Mouse (Mus musculus): ENCODE results near the gene Cnmd. TPM values are rescaled to one million over a fixed set of nuclear protein-coding genes. Genes with fewer than 3 reads are reported as not detected.
A peak's percentile ranks its signal among the peaks of the same experiment; 100 is the strongest.

The Cnmd gene
- polyA plus RNA-seq, 1 experiment from 2014 or later = not detected

DNA sequence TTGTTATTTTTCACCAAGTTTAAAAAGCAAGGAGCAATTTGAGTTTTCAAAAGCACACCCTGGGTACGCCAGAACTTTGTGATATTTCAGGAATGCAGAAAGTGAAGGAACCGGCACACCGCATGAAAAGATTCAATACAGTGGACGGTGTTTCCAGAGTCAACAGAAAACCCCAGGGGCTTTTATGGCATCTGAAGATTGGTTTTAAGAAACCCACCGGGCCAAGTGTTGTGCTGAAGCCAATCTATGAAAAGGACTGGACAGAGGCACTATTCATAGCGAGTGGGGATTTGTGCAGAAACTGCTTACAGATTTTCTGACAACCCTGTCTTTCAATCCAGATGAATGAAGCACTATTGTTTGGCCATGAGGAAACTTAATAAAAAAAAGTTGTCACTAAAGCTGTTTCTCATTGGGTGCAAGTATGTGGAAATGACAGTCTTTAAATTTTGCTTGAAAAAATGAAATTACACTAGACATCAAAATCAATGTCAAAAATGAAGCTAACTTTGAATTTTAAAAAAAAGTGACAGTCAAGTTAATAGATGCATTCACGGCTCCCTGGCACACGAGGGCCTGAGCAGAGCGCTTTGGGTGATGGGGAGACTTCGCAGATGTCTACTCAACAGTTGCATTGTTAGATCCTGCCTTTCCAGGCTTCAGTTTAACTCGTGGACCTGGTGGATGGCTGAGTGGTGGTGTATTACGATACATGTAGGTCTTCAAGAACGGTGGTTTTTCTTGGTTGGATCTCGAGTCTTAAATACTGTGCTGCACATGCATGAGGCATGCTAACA lies 16.1 kb upstream of the Cnmd start:
- Histone ChIP-seq H3K4me1 (replicated peaks; ENCODE audit: control insufficient read depth, insufficient read depth, low read length) (no peaks in the 10 kb centered on the region), H3K9ac (ENCODE audit: low read length) (no peak overlapping the region), H3K4me2 (ENCODE audit: low read length) (no peak overlapping the region), H3K27me3 (replicated peaks; ENCODE audit: control insufficient read depth, insufficient read depth, low read length) (no peaks in the 10 kb centered on the region), H3K9me3 (ENCODE audit: control insufficient read depth, low read length) (no peaks in the 10 kb centered on the region), H3K36me3 (ENCODE audit: control insufficient read depth, insufficient read depth, low read length) (no peaks in the 10 kb centered on the region), H3K27ac (ENCODE audit: low read depth) (no peak overlapping the region), H3K4me3 (ENCODE audit: low read depth, low read length) (no peak overlapping the region)
- DNase-seq (ENCODE audit: low spot score) (no peak), ATAC-seq (replicated peaks; ENCODE audit: low FRiP score, low TSS enrichment, low read depth) (no peak)
- 63% methylated on average over 14 of the region's 14 CpGs for WGBS

DNA sequence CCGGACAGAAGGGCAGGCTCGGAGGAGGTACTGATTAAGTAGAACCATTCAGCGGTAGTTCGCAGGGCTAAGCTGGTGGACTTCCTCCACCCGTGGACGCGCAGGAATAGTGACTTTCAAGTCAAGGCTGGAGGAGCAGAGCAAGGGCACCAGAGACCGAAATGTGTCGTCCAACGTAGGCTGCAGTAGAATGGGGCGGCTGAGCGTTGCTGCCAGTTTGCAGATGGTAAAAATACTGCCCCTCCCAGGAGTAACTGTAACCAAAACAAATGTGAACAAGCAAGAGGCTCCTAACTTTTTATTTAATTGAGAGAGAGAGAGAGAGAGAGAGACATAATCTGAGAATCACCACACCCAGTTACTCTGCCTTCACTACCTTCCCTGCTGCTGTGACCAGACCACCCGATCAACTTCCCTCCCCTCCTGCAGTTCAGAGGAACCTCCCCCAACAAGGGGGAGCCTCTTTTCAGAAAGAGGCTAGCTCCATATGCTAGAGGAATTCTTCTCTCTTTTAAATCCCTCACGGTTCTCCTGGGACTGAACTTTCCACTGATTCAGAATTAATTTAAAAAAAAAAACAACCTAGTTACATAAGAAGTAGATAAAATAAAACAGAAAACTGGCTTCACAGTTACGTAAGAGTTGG lies 15.3 kb upstream of the Cnmd start:
- H3K27ac ChIP-seq (ENCODE audit: low read depth) = no peak overlapping the region
- no peaks in the 10 kb centered on the region for H3K9me3 ChIP-seq (ENCODE audit: control insufficient read depth, low read length)
- H3K9ac ChIP-seq (ENCODE audit: low read length) = no peak overlapping the region
- no peak for ATAC-seq (replicated peaks; ENCODE audit: low FRiP score, low TSS enrichment, low read depth)
- DNase-seq (ENCODE audit: low spot score) = no peak
- no peaks in the 10 kb centered on the region for H3K27me3 ChIP-seq (replicated peaks; ENCODE audit: control insufficient read depth, insufficient read depth, low read length)
- H3K4me3 ChIP-seq (ENCODE audit: low read depth, low read length) = no peak overlapping the region
- no peaks in the 10 kb centered on the region for H3K4me1 ChIP-seq (replicated peaks; ENCODE audit: control insufficient read depth, insufficient read depth, low read length)
- 52% methylated on average over 15 of the region's 15 CpGs for WGBS
- no peaks in the 10 kb centered on the region for H3K36me3 ChIP-seq (ENCODE audit: control insufficient read depth, insufficient read depth, low read length)
- no peak overlapping the region for H3K4me2 ChIP-seq (ENCODE audit: low read length)

DNA sequence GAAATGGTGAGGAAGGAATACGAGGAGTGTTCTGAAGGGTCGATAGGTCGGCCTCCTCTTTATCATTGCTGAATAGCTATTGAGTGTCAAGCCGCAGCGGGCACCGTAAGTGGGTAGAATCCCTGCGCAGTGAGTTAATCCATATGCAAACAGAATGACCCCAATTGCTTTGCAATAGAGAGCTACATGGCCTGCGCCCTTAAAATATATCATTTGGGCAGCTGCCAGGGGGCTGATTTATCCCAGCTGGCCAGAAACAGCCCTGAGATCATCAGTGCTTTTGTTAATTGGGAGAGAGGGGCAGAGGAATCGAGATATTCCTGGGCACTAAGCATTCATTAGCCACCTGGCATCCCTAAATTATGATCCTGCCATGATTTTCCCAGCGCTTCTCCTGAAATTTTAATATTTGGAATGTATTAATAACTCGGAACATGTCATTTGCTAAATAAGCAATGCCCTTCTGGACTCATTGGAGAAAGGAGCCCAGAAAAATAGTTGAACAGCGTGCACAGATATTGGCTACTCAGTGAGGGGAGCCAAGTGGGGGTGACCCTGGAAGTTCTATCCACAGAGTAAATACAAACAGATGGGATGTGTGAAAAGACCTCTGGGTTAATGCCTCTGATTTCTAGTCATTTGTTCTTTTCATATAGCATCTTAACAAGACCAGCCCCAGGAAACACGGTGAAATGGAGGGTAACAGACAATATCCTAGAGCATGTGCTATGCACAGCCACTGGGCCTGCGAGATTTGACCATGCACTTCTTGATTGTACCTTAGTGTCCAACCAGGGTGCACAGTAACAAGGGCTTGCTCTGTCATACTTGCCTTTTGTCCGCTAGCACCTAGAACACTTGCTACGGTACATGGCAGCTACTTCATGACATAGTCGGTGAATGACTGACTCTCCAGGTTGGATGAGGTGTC lies 11.4 kb upstream of the Cnmd start:
- Histone ChIP-seq H3K9ac (ENCODE audit: low read length) (no peak overlapping the region), H3K4me2 (ENCODE audit: low read length) (no peak overlapping the region), H3K27ac (ENCODE audit: low read depth) (no peak overlapping the region), H3K27me3 (replicated peaks; ENCODE audit: control insufficient read depth, insufficient read depth, low read length) (no peaks in the 10 kb centered on the region), H3K36me3 (ENCODE audit: control insufficient read depth, insufficient read depth, low read length) (no peaks in the 10 kb centered on the region), H3K9me3 (ENCODE audit: control insufficient read depth, low read length) (no peaks in the 10 kb centered on the region), H3K4me1 (replicated peaks; ENCODE audit: control insufficient read depth, insufficient read depth, low read length) (no peaks in the 10 kb centered on the region), H3K4me3 (ENCODE audit: low read depth, low read length) (no peak overlapping the region)
- ATAC-seq (replicated peaks; ENCODE audit: low FRiP score, low TSS enrichment, low read depth) (no peak), DNase-seq (ENCODE audit: low spot score) (no peak)
- WGBS = 64% methylated on average over 17 of the region's 17 CpGs

DNA sequence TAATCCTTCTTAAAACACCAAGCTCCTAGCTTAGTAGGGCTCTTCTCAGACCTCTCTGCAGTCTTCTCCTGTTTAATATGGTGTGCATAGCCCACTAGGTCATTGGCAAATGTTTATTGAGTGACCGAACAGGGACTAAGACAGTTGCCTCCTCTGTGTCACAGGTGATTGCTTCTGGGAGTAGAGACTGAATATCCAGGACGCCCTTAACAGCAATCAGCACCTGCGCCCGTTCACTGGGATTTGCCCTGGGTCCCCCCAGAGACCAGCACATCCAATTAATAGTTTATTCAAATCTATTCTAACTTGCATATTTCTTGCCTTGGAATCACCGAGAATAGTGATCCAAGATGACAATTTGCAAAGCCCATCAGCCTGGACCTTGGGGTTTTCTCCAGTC lies 10.6 kb upstream of the Cnmd start:
- Histone ChIP-seq H3K27ac (ENCODE audit: low read depth) (no peak overlapping the region), H3K4me1 (replicated peaks; ENCODE audit: control insufficient read depth, insufficient read depth, low read length) (no peaks in the 10 kb centered on the region), H3K27me3 (replicated peaks; ENCODE audit: control insufficient read depth, insufficient read depth, low read length) (no peaks in the 10 kb centered on the region), H3K9ac (ENCODE audit: low read length) (no peak overlapping the region), H3K4me2 (ENCODE audit: low read length) (no peak overlapping the region), H3K9me3 (ENCODE audit: control insufficient read depth, low read length) (no peaks in the 10 kb centered on the region), H3K36me3 (ENCODE audit: control insufficient read depth, insufficient read depth, low read length) (no peaks in the 10 kb centered on the region), H3K4me3 (ENCODE audit: low read depth, low read length) (no peak overlapping the region)
- DNase-seq (ENCODE audit: low spot score) (no peak), ATAC-seq (replicated peaks; ENCODE audit: low FRiP score, low TSS enrichment, low read depth) (no peak)
- 85% methylated on average over 5 of the region's 5 CpGs for WGBS

DNA sequence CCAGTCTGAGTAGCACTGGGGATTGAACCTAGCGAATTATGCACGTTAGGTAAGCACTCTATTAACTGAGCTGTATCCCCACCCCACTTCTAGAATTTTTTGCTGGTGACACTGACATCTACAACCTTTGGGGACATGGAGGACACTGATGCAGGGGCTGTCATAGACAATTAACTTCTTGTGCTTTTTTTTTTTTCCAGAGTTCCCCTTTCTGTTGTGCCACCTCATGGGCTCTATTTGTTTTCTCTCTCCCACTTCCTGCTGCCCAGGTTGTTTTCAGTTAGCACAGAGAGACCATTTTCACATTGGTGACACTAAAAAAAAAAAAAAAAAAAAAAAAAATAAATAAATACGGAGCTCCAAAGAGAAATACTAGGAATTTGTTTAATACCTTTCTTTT lies 9.0 kb upstream of the Cnmd start:
- Histone ChIP-seq H3K36me3 (ENCODE audit: control insufficient read depth, insufficient read depth, low read length) (no peaks in the 10 kb centered on the region), H3K27me3 (replicated peaks; ENCODE audit: control insufficient read depth, insufficient read depth, low read length) (no peaks in the 10 kb centered on the region), H3K9ac (ENCODE audit: low read length) (no peak overlapping the region), H3K4me3 (ENCODE audit: low read depth, low read length) (no peak overlapping the region), H3K4me1 (replicated peaks; ENCODE audit: control insufficient read depth, insufficient read depth, low read length) (no peaks in the 10 kb centered on the region), H3K27ac (ENCODE audit: low read depth) (no peak overlapping the region), H3K4me2 (ENCODE audit: low read length) (no peak overlapping the region), H3K9me3 (ENCODE audit: control insufficient read depth, low read length) (no peaks in the 10 kb centered on the region)
- DNase-seq (ENCODE audit: low spot score) (no peak), ATAC-seq (replicated peaks; ENCODE audit: low FRiP score, low TSS enrichment, low read depth) (no peak)
- WGBS = 89% methylated on average over 3 of the region's 3 CpGs

DNA sequence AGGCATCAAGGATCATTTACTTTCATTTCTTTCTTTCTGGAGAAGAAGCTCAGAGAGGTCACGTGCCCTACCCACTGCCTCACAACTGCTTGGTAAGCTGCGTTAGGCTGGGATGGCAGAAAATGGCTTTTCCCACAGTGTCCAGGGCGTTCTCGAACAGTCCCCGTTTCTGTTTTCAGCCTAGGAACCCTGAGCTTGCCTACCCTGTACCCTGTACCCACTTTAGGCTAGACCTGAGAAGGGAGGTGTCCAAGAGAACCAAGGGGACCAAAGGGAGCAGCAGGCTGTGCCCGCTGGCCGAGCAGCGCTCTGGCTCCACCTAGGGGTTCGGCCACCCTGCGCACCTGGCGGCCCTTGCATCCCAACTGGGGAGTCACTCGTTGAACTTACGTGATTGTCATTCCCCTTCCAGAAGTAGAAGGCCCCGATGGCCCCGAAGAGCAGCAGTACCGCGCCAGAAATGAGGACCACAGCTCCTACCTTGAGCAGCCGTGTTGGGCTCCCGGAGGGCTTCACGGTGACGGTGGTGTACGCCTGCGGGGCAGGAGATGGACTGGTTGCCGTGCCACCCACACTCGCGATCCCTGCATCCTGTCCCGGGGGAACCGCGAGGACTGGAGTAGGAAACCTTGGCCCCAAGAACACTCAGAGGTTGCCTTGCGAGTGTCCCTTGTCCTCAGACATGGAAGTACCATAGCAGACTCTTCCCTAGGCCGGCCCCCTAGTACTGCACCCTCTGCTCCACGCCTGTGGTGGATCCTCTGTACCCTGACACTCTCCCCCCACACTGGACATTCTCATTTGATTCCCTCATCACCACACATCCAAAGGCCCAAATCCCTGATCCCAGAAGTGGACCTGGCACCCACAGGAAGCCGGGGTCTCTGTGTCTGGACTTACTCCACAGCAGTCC lies 709 bp downstream of the Cnmd start:
- ATAC-seq (replicated peaks; ENCODE audit: low FRiP score, low TSS enrichment, low read depth) = peak; percentile 72
- Histone ChIP-seq H3K4me2 (ENCODE audit: low read length) (peak overlapping the region; percentile 47), H3K36me3 (ENCODE audit: control insufficient read depth, insufficient read depth, low read length) (no peaks in the 10 kb centered on the region), H3K4me1 (replicated peaks; ENCODE audit: control insufficient read depth, insufficient read depth, low read length) (no peaks in the 10 kb centered on the region), H3K27me3 (replicated peaks; ENCODE audit: control insufficient read depth, insufficient read depth, low read length) (no peaks in the 10 kb centered on the region), H3K27ac (ENCODE audit: low read depth) (no peak overlapping the region), H3K9me3 (ENCODE audit: control insufficient read depth, low read length) (no peaks in the 10 kb centered on the region), H3K9ac (ENCODE audit: low read length) (no peak overlapping the region), H3K4me3 (ENCODE audit: low read depth, low read length) (peak overlapping the region; percentile 13)
- peak; percentile 76 for DNase-seq (ENCODE audit: low spot score)
- WGBS = 17% methylated on average over 33 of the region's 33 CpGs

DNA sequence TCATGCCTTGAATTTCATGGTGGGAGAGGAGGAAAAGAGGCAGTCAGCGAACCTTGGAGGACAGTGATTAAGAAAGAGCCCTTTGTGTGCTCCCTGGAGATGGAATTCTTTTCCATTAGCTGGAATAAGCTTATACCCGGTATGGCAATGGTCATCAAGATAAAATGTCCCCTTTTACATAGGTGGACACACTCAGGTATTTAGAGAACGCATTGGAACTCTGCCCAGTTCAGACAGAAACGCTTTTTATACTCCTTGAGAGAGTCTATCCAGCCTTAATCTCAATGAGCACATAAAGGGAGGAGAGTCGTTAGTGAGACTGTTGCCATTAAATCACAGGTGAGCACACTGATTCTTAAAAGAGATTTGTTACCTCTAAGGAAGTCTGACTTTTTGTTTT lies 1.5 kb downstream of the Cnmd start:
- DNase-seq (ENCODE audit: low spot score) (no peak), ATAC-seq (replicated peaks; ENCODE audit: low FRiP score, low TSS enrichment, low read depth) (no peak)
- no peak overlapping the region for H3K4me3 ChIP-seq (ENCODE audit: low read depth, low read length)
- peak overlapping the region; percentile 47 for H3K4me2 ChIP-seq (ENCODE audit: low read length)
- H3K9me3 ChIP-seq (ENCODE audit: control insufficient read depth, low read length) = no peaks in the 10 kb centered on the region
- no peaks in the 10 kb centered on the region for H3K4me1 ChIP-seq (replicated peaks; ENCODE audit: control insufficient read depth, insufficient read depth, low read length)
- H3K27me3 ChIP-seq (replicated peaks; ENCODE audit: control insufficient read depth, insufficient read depth, low read length) = no peaks in the 10 kb centered on the region
- H3K9ac ChIP-seq (ENCODE audit: low read length) = no peak overlapping the region
- no peaks in the 10 kb centered on the region for H3K36me3 ChIP-seq (ENCODE audit: control insufficient read depth, insufficient read depth, low read length)
- no peak overlapping the region for H3K27ac ChIP-seq (ENCODE audit: low read depth)
- WGBS = 56% methylated on average over 5 of the region's 5 CpGs
